Mouse (Mus musculus) midbrain, postnatal 0 days (tissue): ENCODE measurements at regions not wholly inside any gene's neighbourhood (a gene's known extent, or its start where the extent isn't known, plus 50 kb on each side); places are given as distances from the start of the nearest gene placed in this dataset.

Experiments used
- ATAC-seq: fragments of 200-750 bp; cut with Nextera tagmentation; 2 replicates; pipeline ENCODE4 v1.8.0; 2017; ENCODE audit warnings: moderate number of reproducible peaks, mild to moderate bottlenecking, moderate TSS enrichment, moderate library complexity; ENCODE audit not compliant: low FRiP score
- DNase-seq: peaks from one replicate; pipeline ENCODE4 v3.0.0-alpha.2; 2015; ENCODE audit warnings: low spot score
- H3K27ac ChIP-seq: fragments of 300-500 bp; sonication (generic); 2 replicates; pipeline ENCODE4 v1.5.1; 2014; ENCODE audit warnings: low read depth, mild to moderate bottlenecking, low read length, mixed read lengths
- H3K27me3 ChIP-seq: fragments of 300-500 bp; sonication (generic); 2 replicates; pipeline ENCODE4 v1.6.1; 2014; ENCODE audit warnings: low read length, control low read depth, mixed read lengths; ENCODE audit not compliant: insufficient read depth
- H3K36me3 ChIP-seq: fragments of 300-500 bp; sonication (generic); 2 replicates; pipeline ENCODE4 v1.6.1; 2014; ENCODE audit warnings: low read length, control low read depth, mixed read lengths; ENCODE audit not compliant: insufficient read depth
- H3K4me1 ChIP-seq: fragments of 300-500 bp; sonication (generic); 2 replicates; pipeline ENCODE4 v1.6.1; 2014; ENCODE audit warnings: mild to moderate bottlenecking, control low read depth, antibody characterized with exemption, low read length, mixed read lengths; ENCODE audit not compliant: insufficient read depth
- H3K4me2 ChIP-seq: fragments of 300-500 bp; sonication (generic); 2 replicates; pipeline ENCODE4 v1.6.1; 2014; ENCODE audit warnings: low read depth, mild to moderate bottlenecking, low read length, mixed read lengths; ENCODE audit not compliant: poor library complexity, severe bottlenecking
- H3K4me3 ChIP-seq: fragments of 300-500 bp; sonication (generic); 2 replicates; pipeline ENCODE4 v1.5.1; 2014; ENCODE audit warnings: low read depth, mild to moderate bottlenecking, low read length, moderate library complexity
- H3K9ac ChIP-seq: fragments of 300-500 bp; sonication (generic); replicated peaks from 2 replicates; pipeline ENCODE4 v1.6.1; 2014; ENCODE audit warnings: mild to moderate bottlenecking, low read length, moderate library complexity, mixed read lengths; ENCODE audit not compliant: poor library complexity, severe bottlenecking
- H3K9me3 ChIP-seq: fragments of 300-500 bp; sonication (generic); 2 replicates; pipeline ENCODE4 v1.6.1; 2016; ENCODE audit warnings: low read length, control low read depth
- CTCF ChIP-seq: IDR thresholded peaks from 2 replicates; pipeline ENCODE4 v1.5.1; 2016; ENCODE audit warnings: antibody characterized with exemption, mild to moderate bottlenecking
- WGBS: fragments of 180-500 bp; shearing (Covaris S2); extraction: QIAGEN DNeasy Blood & Tissue Kit; methylation state at CpG from one replicate; pipeline ENCODE4 v1.1.7; 2014; 5-methylcytosine and 5-hydroxymethylcytosine counted together

GRCm38 (mm10) chr1:73538420-73538871 is 522.7 kb upstream of the Tnp1 start:
- Histone ChIP-seq H3K27me3 (no peaks in the 10 kb centered on the region), H3K9me3 (no peaks in the 10 kb centered on the region), H3K4me2 (no peak overlapping the region), H3K27ac (peak overlapping the region; percentile 65; the same call in 1 of the 2 replicates), H3K36me3 (no peaks in the 10 kb centered on the region), H3K9ac (no peak overlapping the region), H3K4me1 (no peaks in the 10 kb centered on the region), H3K4me3 (no peak overlapping the region)
- peak; percentile 96 for ATAC-seq
- 29% methylated on average over 2 of the region's 2 CpGs for WGBS
- no peak for TF ChIP-seq CTCF
- peak; percentile 88 for DNase-seq

GRCm38 (mm10) chr1:73535726-73536265 is 520.1 kb upstream of the Tnp1 start:
- no peaks in the 10 kb centered on the region for H3K27me3 ChIP-seq
- no peaks in the 10 kb centered on the region for H3K9me3 ChIP-seq
- ATAC-seq, result no peak
- H3K27ac ChIP-seq, result no peak overlapping the region
- H3K36me3 ChIP-seq, result no peaks in the 10 kb centered on the region
- H3K9ac ChIP-seq, result no peak overlapping the region
- TF ChIP-seq CTCF, result no peak
- no peak for DNase-seq
- H3K4me3 ChIP-seq, result no peak overlapping the region
- H3K4me2 ChIP-seq, result no peak overlapping the region
- WGBS, result 88% methylated on average over 4 of the region's 4 CpGs
- no peaks in the 10 kb centered on the region for H3K4me1 ChIP-seq

GRCm38 (mm10) chr1:73533526-73533925 is 517.8 kb upstream of the Tnp1 start:
- TF ChIP-seq CTCF, result no peak
- DNase-seq (no peak), ATAC-seq (no peak)
- Histone ChIP-seq H3K9ac (no peak overlapping the region), H3K36me3 (no peaks in the 10 kb centered on the region), H3K9me3 (no peaks in the 10 kb centered on the region), H3K27ac (no peak overlapping the region), H3K27me3 (no peaks in the 10 kb centered on the region), H3K4me3 (no peak overlapping the region), H3K4me1 (no peaks in the 10 kb centered on the region), H3K4me2 (no peak overlapping the region)
- 83% methylated on average over 3 of the region's 3 CpGs for WGBS

- DNase-seq (no peak), ATAC-seq (no peak)
- no peak overlapping the region for H3K9ac ChIP-seq
- no peak overlapping the region for H3K4me3 ChIP-seq
- H3K27ac ChIP-seq, result no peak overlapping the region
- no peaks in the 10 kb centered on the region for H3K9me3 ChIP-seq
- no peak overlapping the region for H3K4me2 ChIP-seq
- no peaks in the 10 kb centered on the region for H3K36me3 ChIP-seq
- H3K4me1 ChIP-seq, result no peaks in the 10 kb centered on the region
- 90% methylated on average over 4 of the region's 4 CpGs for WGBS
- no peak for TF ChIP-seq CTCF
- H3K27me3 ChIP-seq, result no peaks in the 10 kb centered on the region
Observed at GRCm38 (mm10) chr1:73532316-73532715, 516.6 kb upstream of the Tnp1 start.

- ATAC-seq (no peak), DNase-seq (no peak)
- Histone ChIP-seq H3K36me3 (no peaks in the 10 kb centered on the region), H3K27ac (no peak overlapping the region), H3K9ac (no peak overlapping the region), H3K4me2 (no peak overlapping the region), H3K27me3 (no peaks in the 10 kb centered on the region), H3K4me3 (no peak overlapping the region), H3K4me1 (no peaks in the 10 kb centered on the region), H3K9me3 (no peaks in the 10 kb centered on the region)
- WGBS, result 78% methylated on average over 3 of the region's 3 CpGs
- TF ChIP-seq CTCF, result no peak
Observed at GRCm38 (mm10) chr1:73531831-73532230, 516.1 kb upstream of the Tnp1 start.

GRCm38 (mm10) chr1:73530326-73530725 is 514.6 kb upstream of the Tnp1 start:
- no peak overlapping the region for H3K4me3 ChIP-seq
- WGBS, result 47% methylated on average over 2 of the region's 2 CpGs
- no peaks in the 10 kb centered on the region for H3K9me3 ChIP-seq
- no peaks in the 10 kb centered on the region for H3K27me3 ChIP-seq
- DNase-seq (no peak), ATAC-seq (no peak)
- no peak for TF ChIP-seq CTCF
- H3K4me1 ChIP-seq, result no peaks in the 10 kb centered on the region
- H3K36me3 ChIP-seq, result no peaks in the 10 kb centered on the region
- no peak overlapping the region for H3K4me2 ChIP-seq
- H3K9ac ChIP-seq, result no peak overlapping the region
- H3K27ac ChIP-seq, result no peak overlapping the region
